Mouse (Mus musculus): ENCODE results near the gene Gm3448.
"Not testable (repeated sequence)": the region's sequence is repeated elsewhere in the genome, so short reads cannot be mapped to it uniquely, and the experiment has no call there.

The Gm3448 gene

GRCm38 (mm10) chr17:15025513-15025912 lies 15.8 kb downstream of the Gm3448 start:
- not testable (repeated sequence) for DNase-seq

DNA sequence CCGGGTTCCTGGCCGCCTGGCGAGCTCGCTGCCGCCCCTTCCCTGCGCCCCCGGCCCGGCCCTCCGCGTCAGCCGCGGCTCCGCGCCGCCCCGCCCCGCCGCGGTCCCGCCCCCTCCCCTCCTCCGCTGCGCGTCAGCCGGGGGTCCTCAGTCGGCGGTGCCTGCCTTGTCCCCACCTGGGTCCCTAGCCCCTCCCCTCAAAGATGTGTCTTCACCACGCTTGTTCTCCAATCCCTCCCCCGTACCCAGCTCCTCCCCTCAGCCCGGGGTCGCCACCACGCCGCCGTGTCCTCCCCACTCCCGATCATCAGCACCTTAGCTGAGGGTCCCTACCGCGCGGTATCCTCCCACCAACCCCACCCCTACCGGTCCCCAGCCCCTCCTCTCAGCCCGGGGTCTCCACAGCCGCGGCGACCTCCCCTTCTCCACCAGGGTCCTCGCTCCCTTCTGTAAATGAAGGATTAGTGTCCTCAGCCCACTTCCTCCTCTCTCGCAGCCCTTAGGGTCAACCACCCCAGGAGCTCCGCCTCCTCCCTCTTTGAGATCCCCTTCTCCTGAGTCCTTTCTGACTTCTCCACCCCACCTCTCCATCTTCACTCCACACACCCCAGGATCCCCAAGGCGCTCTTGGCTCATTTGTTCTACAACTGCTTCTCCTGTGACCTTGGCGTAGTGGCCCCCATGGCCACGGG lies 16.7 kb downstream of the Gm3448 start:
- not testable (repeated sequence) for DNase-seq

DNA sequence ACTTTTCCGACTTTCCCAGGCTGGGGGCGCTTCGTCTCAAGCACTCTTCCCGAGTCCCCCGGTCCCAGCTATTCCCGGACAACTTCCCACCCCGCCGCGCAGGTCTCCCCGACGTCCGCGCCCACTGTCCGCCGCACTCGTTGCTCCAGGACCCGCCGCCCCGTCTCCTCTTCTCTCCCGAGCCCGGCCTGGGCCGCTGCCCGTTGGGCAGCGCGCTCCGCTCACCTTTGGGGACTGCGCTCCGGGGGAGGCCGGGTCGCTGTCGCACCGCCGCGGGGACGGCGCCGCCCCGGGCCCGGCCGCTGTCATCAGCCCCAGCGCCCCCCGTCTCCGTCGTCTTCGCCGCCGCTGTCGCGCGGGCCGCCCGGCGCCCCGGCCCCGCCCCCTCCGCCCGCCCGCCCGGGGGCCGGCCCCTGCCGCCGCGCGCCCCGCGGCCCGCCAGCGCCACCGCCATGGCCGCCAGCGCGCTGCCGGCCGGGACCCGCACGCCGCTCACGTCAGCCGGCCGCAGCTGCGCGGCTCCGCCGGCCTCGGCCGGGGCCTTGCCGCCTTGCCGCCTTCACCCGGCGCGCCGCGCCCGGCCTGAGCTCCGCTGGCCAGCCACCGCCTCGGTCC lies 17.4 kb downstream of the Gm3448 start:
- DNase-seq = not testable (repeated sequence)

DNA sequence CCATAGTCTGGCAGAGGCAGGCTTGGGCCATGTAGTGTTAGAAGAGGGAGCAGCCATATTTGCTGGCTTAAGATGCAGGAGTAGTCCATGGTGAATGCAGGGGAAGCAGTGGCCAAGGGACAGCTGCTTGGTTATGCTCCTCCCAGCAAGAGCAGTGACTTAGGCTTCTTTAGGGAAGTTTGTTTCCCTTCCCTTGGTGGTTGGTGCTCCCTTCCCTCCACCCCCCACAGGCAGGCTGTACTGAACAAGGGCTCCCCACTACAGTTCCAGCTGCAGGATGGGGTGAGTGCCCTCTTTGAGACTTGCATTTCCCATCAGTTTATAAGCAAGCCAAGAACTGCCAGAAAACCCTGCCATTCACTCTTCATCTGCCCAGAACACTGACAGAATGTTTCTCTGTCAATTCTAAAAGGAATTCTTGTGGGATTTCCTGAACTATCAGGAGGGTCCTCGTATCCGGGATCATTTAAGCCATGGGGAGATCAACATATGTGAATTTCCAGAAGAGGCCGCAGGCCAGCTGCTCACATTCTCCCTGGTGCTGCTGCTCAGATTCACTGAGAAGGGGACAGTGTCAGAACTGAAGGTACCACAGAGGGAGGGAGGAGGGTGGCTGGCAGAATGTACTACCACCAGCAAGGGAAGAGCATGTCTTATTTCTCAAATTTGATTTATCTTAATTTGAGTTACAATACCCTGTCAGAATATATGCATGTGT lies 19.7 kb downstream of the Gm3448 start:
- DNase-seq = peak; percentile 29

DNA sequence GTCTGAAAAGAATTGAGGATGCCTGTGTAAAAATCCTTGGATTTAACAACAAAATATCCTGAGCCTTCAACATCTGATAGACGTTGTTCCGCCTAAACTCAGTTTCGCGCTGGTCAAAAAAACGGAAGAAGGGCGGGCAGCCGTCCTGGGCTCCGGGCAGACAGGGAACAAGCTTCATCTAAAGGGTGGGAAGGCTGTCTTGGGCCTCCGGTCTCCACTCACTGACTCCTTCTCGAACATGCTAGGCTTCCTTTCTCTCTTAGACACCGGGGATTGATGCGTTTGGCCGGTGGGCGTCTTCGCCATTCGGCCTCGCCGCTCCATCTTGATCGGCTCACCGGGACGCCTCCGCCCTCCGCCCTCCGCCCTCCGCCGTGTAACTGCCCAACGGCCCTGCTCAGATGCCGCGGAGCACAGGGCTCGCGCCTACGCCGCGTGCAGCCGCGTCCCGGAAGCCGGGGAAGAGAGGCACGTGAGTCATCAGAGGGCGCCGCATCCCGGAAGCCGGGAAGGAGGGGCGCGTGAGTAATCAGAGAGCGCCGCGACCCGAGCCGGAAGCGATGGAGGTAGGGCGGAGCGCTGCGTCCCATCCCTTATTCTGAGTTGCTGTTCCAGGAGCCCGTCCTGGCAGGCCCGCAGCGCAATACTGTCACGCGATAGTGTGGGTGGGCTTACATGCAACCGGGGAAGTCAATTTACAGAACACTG lies 31.5 kb downstream of the Gm3448 start, which contains the start of gene Gm3435:
Gene Gm3435 (plus strand): TSS at position 471 of the 708 bp plus-strand sequence.
- DNase-seq = not testable (repeated sequence)

DNA sequence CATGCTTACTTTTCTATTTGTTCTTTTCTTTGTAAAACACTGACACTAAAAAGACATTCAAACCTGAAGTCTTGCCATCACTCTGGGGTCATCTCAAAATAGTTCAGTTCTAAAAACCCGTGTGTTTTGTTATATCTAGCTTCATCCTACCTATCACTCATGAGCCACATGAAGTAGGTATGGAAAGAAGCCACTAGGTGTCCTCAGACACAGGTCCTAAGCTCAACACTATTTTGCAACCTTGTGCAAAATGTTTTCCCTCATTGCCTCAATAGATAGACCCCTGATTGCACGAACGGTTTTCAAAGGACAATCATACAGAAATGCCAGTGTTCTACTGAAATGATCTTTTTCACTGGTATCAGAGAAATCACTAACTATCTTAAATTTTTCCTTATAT lies 32.2 kb downstream of the Gm3448 start:
- DNase-seq = not testable (repeated sequence)

GRCm38 (mm10) chr17:15000047-15000446 lies 41.3 kb downstream of the Gm3448 start:
- DNase-seq = not testable (repeated sequence)

GRCm38 (mm10) chr17:14994140-14994539 lies 47.2 kb downstream of the Gm3448 start:
- DNase-seq = not testable (repeated sequence)

DNA sequence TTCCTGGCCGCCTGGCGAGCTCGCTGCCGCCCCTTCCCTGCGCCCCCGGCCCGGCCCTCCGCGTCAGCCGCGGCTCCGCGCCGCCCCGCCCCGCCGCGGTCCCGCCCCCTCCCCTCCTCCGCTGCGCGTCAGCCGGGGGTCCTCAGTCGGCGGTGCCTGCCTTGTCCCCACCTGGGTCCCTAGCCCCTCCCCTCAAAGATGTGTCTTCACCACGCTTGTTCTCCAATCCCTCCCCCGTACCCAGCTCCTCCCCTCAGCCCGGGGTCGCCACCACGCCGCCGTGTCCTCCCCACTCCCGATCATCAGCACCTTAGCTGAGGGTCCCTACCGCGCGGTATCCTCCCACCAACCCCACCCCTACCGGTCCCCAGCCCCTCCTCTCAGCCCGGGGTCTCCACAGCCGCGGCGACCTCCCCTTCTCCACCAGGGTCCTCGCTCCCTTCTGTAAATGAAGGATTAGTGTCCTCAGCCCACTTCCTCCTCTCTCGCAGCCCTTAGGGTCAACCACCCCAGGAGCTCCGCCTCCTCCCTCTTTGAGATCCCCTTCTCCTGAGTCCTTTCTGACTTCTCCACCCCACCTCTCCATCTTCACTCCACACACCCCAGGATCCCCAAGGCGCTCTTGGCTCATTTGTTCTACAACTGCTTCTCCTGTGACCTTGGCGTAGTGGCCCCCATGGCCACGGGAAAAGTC lies 48.1 kb downstream of the Gm3448 start:
- DNase-seq = not testable (repeated sequence)

DNA sequence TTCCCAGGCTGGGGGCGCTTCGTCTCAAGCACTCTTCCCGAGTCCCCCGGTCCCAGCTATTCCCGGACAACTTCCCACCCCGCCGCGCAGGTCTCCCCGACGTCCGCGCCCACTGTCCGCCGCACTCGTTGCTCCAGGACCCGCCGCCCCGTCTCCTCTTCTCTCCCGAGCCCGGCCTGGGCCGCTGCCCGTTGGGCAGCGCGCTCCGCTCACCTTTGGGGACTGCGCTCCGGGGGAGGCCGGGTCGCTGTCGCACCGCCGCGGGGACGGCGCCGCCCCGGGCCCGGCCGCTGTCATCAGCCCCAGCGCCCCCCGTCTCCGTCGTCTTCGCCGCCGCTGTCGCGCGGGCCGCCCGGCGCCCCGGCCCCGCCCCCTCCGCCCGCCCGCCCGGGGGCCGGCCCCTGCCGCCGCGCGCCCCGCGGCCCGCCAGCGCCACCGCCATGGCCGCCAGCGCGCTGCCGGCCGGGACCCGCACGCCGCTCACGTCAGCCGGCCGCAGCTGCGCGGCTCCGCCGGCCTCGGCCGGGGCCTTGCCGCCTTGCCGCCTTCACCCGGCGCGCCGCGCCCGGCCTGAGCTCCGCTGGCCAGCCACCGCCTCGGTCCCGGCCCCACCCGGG lies 48.7 kb downstream of the Gm3448 start:
- DNase-seq = not testable (repeated sequence)

- DNase-seq = not testable (repeated sequence)
These were observed 51.1 kb downstream of the Gm3448 start for GRCm38 (mm10) chr17:14990116-14990702.

- not testable (repeated sequence) for DNase-seq
These were observed 62.8 kb downstream of the Gm3448 start, which contains the start of the genes 9030025P20Rik and Gm3417 for GRCm38 (mm10) chr17:14978362-14979038. TSS of gene 9030025P20Rik (plus strand) at chr17:14978468. TSS of gene Gm3417 (minus strand) at chr17:14978790.

GRCm38 (mm10) chr17:14977718-14978361 lies 63.5 kb downstream of the Gm3448 start:
- DNase-seq = not testable (repeated sequence)

GRCm38 (mm10) chr17:14968373-14968913 lies 72.9 kb downstream of the Gm3448 start:
- not testable (repeated sequence) for DNase-seq

GRCm38 (mm10) chr17:14961557-14962154 lies 79.7 kb downstream of the Gm3448 start:
- DNase-seq = not testable (repeated sequence)

- peak; percentile 13 for DNase-seq
These were observed 80.3 kb downstream of the Gm3448 start, which contains the start of gene Phf10 for GRCm38 (mm10) chr17:14960951-14961556. TSS of gene Phf10 (minus strand) at chr17:14961273.

- no peak for DNase-seq
These were observed 80.8 kb downstream of the Gm3448 start for GRCm38 (mm10) chr17:14960520-14960919.

DNA sequence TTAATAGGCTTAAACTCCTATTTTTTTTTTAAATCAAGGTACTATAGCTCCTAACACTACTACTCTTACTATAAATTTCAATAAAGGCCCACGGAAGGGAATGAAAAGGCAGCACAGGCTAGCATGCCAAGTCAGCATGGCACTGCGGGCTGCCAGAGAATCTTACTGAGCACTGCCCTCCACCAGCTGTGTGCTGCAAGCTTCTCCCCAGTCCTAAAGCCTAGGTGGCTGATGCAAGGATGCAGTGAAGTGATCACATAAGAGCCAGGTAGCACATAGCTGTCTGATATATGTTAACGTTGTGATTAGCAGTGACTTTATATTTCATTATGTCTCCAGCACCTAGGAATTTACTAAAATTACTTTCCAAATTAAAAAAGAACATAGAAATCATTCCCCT lies 81.4 kb downstream of the Gm3448 start:
- no peak for DNase-seq
